Mouse (Mus musculus) forebrain, embryonic 10.5 days (tissue): ENCODE results near the gene Cabcoco1. TPM values are rescaled to one million over a fixed set of nuclear protein-coding genes. Genes with fewer than 3 reads are reported as not detected.

Experiments
- DNase-seq: peaks from one replicate; pipeline ENCODE4 v3.0.0-alpha.2; 2017; ENCODE audit warnings: low spot score; ENCODE audit errors: extremely low spot score
- H3K27ac ChIP-seq: fragments of 300-500 bp; sonication (generic); 2 replicates; pipeline ENCODE4 v1.5.1; 2016; ENCODE audit warnings: mild to moderate bottlenecking
- H3K27me3 ChIP-seq: fragments of 300-500 bp; sonication (generic); 2 replicates; pipeline ENCODE4 v1.6.1; 2016; ENCODE audit warnings: mild to moderate bottlenecking; ENCODE audit not compliant: poor library complexity, severe bottlenecking
- H3K36me3 ChIP-seq: fragments of 300-500 bp; sonication (generic); replicated peaks from 2 replicates; pipeline ENCODE4 v1.6.1; 2016; ENCODE audit warnings: mild to moderate bottlenecking, moderate library complexity
- H3K4me1 ChIP-seq: fragments of 300-500 bp; sonication (generic); 2 replicates; pipeline ENCODE4 v1.6.1; 2016
- H3K4me3 ChIP-seq: fragments of 300-500 bp; sonication (generic); 2 replicates; pipeline ENCODE4 v1.5.1; 2016; ENCODE audit warnings: mild to moderate bottlenecking, moderate library complexity
- H3K9me3 ChIP-seq: fragments of 300-500 bp; sonication (generic); 2 replicates; pipeline ENCODE4 v1.6.1; 2016; ENCODE audit warnings: mild to moderate bottlenecking, moderate library complexity
- WGBS: fragments of 180-500 bp; shearing (Covaris S2); methylation state at CpG from one replicate; pipeline ENCODE4 v1.1.7; 2016; 5-methylcytosine and 5-hydroxymethylcytosine counted together
- polyA plus RNA-seq: library from polyadenylated mRNA; unstranded; fragments of >200 nt; fragmentation: Nextera tagmentation; extraction: Ambion mirVana; gene quantifications from 2 replicates; pipeline ENCODE4 v1.2.1, GENCODE M21; 2016

The Cabcoco1 gene
- polyA plus RNA-seq, 1 experiment from 2014 or later, result not detected

- Histone ChIP-seq H3K9me3 (no peaks in the 10 kb centered on the region), H3K4me1 (peaks cover 6% of the 10 kb centered on the region; the same call in 1 of the 2 replicates), H3K36me3 (no peaks in the 10 kb centered on the region), H3K4me3 (no peak overlapping the region), H3K27me3 (no peaks in the 10 kb centered on the region), H3K27ac (no peak overlapping the region)
- 92% methylated on average over 2 of the region's 2 CpGs for whole genome bisulfite sequencing
- DNase-seq, result no peak
These were observed 46.5 kb downstream of the Cabcoco1 start for GRCm38 (mm10) chr10:68495246-68495645.

- no peak for DNase-seq
- 86% methylated on average over 11 of the region's 11 CpGs for WGBS
- Histone ChIP-seq H3K36me3 (no peaks in the 10 kb centered on the region), H3K4me3 (no peak overlapping the region), H3K9me3 (no peaks in the 10 kb centered on the region), H3K4me1 (no peaks in the 10 kb centered on the region), H3K27me3 (no peaks in the 10 kb centered on the region), H3K27ac (no peak overlapping the region)
These were observed 50.1 kb downstream of the Cabcoco1 start for GRCm38 (mm10) chr10:68491557-68491956.

GRCm38 (mm10) chr10:68490781-68491180, 50.9 kb downstream of the Cabcoco1 start:
- H3K27me3 ChIP-seq, result no peaks in the 10 kb centered on the region
- H3K27ac ChIP-seq, result no peak overlapping the region
- H3K4me3 ChIP-seq, result no peak overlapping the region
- H3K36me3 ChIP-seq, result no peaks in the 10 kb centered on the region
- 69% methylated on average over 6 of the region's 6 CpGs for WGBS
- H3K4me1 ChIP-seq, result no peaks in the 10 kb centered on the region
- H3K9me3 ChIP-seq, result no peaks in the 10 kb centered on the region
- DNase-seq, result no peak

GRCm38 (mm10) chr10:68472799-68473198, 68.9 kb downstream of the Cabcoco1 start:
- WGBS, result 94% methylated on average over 8 of the region's 8 CpGs
- H3K27me3 ChIP-seq, result no peaks in the 10 kb centered on the region
- H3K4me3 ChIP-seq, result no peak overlapping the region
- no peaks in the 10 kb centered on the region for H3K9me3 ChIP-seq
- H3K36me3 ChIP-seq, result no peaks in the 10 kb centered on the region
- H3K4me1 ChIP-seq, result no peaks in the 10 kb centered on the region
- DNase-seq, result no peak
- no peak overlapping the region for H3K27ac ChIP-seq

GRCm38 (mm10) chr10:68465737-68466327, 75.9 kb downstream of the Cabcoco1 start:
- Histone ChIP-seq H3K27ac (no peak overlapping the region), H3K4me1 (no peaks in the 10 kb centered on the region), H3K9me3 (no peaks in the 10 kb centered on the region), H3K4me3 (no peak overlapping the region), H3K36me3 (no peaks in the 10 kb centered on the region), H3K27me3 (no peaks in the 10 kb centered on the region)
- no peak for DNase-seq
- 88% methylated on average over 4 of the region's 4 CpGs for whole genome bisulfite sequencing

- no peaks in the 10 kb centered on the region for H3K9me3 ChIP-seq
- peak; percentile 58 for DNase-seq
- H3K27ac ChIP-seq, result no peak overlapping the region
- WGBS, result 39% methylated on average over 7 of the region's 7 CpGs
- no peaks in the 10 kb centered on the region for H3K27me3 ChIP-seq
- no peak overlapping the region for H3K4me3 ChIP-seq
- no peaks in the 10 kb centered on the region for H3K36me3 ChIP-seq
- no peaks in the 10 kb centered on the region for H3K4me1 ChIP-seq
These were observed 76.8 kb downstream of the Cabcoco1 start for GRCm38 (mm10) chr10:68464943-68465342.

- H3K36me3 ChIP-seq, result no peaks in the 10 kb centered on the region
- no peaks in the 10 kb centered on the region; the same call in 1 of the 2 replicates for H3K4me1 ChIP-seq
- H3K27me3 ChIP-seq, result no peaks in the 10 kb centered on the region
- H3K4me3 ChIP-seq, result no peak overlapping the region
- DNase-seq, result no peak
- no peaks in the 10 kb centered on the region for H3K9me3 ChIP-seq
- 91% methylated on average over 11 of the region's 11 CpGs for WGBS
- no peak overlapping the region for H3K27ac ChIP-seq
These were observed 81.9 kb downstream of the Cabcoco1 start for GRCm38 (mm10) chr10:68459784-68460183.

GRCm38 (mm10) chr10:68457019-68457418, 84.7 kb downstream of the Cabcoco1 start:
- Histone ChIP-seq H3K27ac (no peak overlapping the region), H3K4me1 (no peaks in the 10 kb centered on the region; the same call in 1 of the 2 replicates), H3K27me3 (no peaks in the 10 kb centered on the region), H3K4me3 (no peak overlapping the region), H3K36me3 (no peaks in the 10 kb centered on the region), H3K9me3 (no peaks in the 10 kb centered on the region; the same call in 1 of the 2 replicates)
- WGBS, result 95% methylated on average over 7 of the region's 7 CpGs
- no peak for DNase-seq

- Histone ChIP-seq H3K4me1 (no peaks in the 10 kb centered on the region), H3K27ac (no peak overlapping the region), H3K36me3 (no peaks in the 10 kb centered on the region), H3K4me3 (no peak overlapping the region), H3K9me3 (no peaks in the 10 kb centered on the region; the same call in 1 of the 2 replicates), H3K27me3 (no peaks in the 10 kb centered on the region)
- no peak for DNase-seq
These were observed 87.2 kb downstream of the Cabcoco1 start for GRCm38 (mm10) chr10:68454541-68454940.

GRCm38 (mm10) chr10:68446797-68447125, 94.9 kb downstream of the Cabcoco1 start:
- no peak for DNase-seq
- H3K27ac ChIP-seq, result no peak overlapping the region
- WGBS, result 76% methylated on average over 5 of the region's 5 CpGs

GRCm38 (mm10) chr10:68445876-68446796, 95.6 kb downstream of the Cabcoco1 start:
- DNase-seq, result no peak
- peaks cover 9% of the 10 kb centered on the region for H3K4me1 ChIP-seq
- no peak overlapping the region for H3K4me3 ChIP-seq
- WGBS, result 81% methylated on average over 15 of the region's 15 CpGs
- no peak overlapping the region for H3K27ac ChIP-seq
- H3K9me3 ChIP-seq, result no peaks in the 10 kb centered on the region
- no peaks in the 10 kb centered on the region for H3K27me3 ChIP-seq
- H3K36me3 ChIP-seq, result no peaks in the 10 kb centered on the region

More at GRCm38 (mm10) chr10:68446797-68447125, 94.9 kb downstream of the Cabcoco1 start:
- H3K9me3 ChIP-seq, result no peaks in the 10 kb centered on the region
- no peaks in the 10 kb centered on the region for H3K27me3 ChIP-seq
- peaks cover 9% of the 10 kb centered on the region for H3K4me1 ChIP-seq
- H3K36me3 ChIP-seq, result no peaks in the 10 kb centered on the region
- no peak overlapping the region for H3K4me3 ChIP-seq

- 70% methylated on average over 8 of the region's 8 CpGs for WGBS
- Histone ChIP-seq H3K9me3 (no peaks in the 10 kb centered on the region), H3K27me3 (no peaks in the 10 kb centered on the region), H3K4me3 (no peak overlapping the region), H3K36me3 (no peaks in the 10 kb centered on the region), H3K4me1 (peaks cover 9% of the 10 kb centered on the region), H3K27ac (no peak overlapping the region)
- no peak for DNase-seq
These were observed 96.4 kb downstream of the Cabcoco1 start for GRCm38 (mm10) chr10:68445244-68445811.
